Mouse (Mus musculus) spleen, postnatal 36 days (tissue): ENCODE measurements at regions not wholly inside any gene's neighbourhood (a gene's known extent, or its start where the extent isn't known, plus 50 kb on each side); places are given as distances from the start of the nearest gene placed in this dataset.
A peak's percentile ranks its signal among the peaks of the same experiment; 100 is the strongest.
"Not testable (repeated sequence)": the region's sequence is repeated elsewhere in the genome, so short reads cannot be mapped to it uniquely, and the experiment has no call there.

Source experiments
- DNase-seq, 2 experiments: peaks; one replicate each; pipeline ENCODE4 v3.0.0; 2022; ENCODE audit warnings: low spot score in 2 of 2, mixed read lengths in 1 of 2

DNA sequence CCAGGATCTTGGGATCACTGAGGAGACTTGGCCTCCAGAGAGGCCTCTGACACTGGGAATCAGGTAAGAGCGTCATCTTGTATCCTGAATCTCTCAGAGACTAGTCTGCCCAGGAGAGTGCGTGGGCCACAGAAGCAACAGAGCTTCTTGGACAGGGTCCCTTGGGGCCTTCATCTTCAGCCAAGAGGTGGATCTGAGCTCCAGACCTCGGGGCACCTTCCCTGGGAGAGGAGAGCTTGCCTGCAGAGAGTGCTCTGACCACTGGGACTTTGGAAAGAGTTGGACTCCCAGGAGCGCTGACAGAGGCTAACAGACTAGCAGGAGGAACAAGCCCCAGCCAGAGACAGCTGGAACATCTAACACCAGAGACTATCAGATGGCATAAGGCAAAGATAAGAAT is 73.9 kb upstream of the Gm15319 start:
- peak; percentile 35 to 43 for DNase-seq

DNA sequence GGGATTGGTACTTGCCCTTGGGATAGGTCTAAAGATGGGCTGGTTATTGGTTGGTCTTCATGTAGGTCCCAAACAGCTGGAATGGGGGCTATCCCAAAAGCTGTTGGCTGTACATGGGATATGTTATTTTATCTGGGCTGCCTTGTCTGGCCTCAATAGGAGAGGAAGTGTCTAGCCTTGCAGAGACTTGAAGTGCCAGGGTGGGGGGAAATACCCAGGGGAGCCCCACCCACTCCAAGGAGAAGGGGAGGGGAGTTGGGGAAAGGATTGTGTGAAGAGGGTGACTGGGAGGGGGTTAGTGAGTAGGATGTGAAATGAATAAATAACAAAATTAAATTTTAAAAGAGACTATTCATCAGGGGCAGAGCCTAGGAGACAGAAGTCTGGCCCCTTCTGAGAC is 70.2 kb upstream of the Gm15319 start:
- peak in 1 of 2 experiments; percentile 18 for DNase-seq

DNA sequence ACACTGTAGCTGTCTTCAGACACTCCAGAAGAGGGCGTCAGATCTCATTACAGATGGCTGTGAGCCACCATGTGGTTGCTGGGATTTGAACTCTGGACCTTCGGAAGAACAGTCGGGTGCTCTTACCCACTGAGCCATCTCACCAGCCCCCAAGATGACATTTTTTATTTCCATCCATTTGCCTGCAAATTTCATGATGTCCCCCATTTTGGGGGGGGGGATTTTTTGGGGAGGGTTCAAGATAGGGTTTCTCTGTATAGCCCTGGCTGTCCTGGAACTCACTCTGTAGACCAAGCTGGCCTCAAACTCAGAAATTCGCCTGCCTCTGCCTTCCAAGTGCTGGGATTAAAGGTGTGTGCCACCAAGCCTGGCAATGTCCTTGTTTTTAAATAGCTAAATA is 66.5 kb upstream of the Gm15319 start:
- DNase-seq = not testable (repeated sequence)

DNA sequence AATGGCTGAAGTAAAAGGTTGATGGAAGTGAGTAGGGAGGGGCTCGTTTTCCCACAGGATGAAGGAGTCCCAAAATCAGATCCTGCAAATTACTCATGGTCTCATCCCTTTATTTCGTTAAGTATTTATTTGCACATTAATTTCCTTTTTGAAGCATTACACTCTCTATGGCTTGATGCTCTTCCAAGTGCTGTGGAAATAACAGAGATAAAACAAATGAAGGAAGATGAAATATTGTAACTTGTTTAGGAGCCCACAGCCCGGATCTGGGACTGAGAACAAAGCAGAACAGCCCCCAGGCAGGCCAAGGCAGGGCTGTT is 61.9 kb upstream of the Gm15319 start:
- not testable (repeated sequence) for DNase-seq

DNA sequence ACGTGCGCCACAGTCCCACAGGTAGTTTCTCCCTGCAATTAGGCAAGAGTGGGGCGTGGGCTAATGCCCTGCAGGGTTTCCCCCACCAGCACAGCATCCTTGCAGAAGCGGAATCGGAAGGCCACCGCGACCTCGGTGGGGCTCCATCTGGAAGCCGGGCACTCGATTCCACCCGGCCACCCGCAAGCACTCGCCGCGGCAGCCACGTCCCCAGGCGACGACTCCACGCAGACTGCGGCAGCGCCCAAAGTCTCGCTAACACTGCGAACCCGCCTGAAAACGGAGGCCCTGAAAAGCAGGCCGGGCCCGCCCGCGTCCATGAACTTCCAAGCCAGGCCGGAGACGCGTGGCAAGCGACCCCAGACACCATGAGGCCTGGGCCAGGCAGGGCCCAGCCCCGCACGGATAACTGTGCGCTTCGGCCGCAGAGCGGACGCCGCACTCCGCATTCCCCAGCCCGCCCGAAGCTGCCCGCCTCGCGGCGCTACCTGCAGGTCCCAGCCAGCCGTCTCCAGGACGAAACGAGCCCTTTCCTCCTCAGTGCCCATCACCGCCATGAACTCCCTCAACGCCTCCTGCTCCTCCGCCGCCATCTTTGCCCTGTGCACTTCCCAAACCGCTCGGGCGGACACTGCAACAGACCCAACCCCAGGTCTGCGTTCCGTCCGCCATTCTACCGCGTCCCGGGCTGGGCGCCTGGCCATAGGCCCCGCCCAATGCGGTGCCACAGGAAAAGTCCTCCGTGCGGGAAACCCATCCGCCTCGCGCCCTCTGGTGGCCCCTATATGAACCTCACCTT is 61.3 kb upstream of the Gm15319 start:
- DNase-seq = peak; percentile 98 to 99

DNA sequence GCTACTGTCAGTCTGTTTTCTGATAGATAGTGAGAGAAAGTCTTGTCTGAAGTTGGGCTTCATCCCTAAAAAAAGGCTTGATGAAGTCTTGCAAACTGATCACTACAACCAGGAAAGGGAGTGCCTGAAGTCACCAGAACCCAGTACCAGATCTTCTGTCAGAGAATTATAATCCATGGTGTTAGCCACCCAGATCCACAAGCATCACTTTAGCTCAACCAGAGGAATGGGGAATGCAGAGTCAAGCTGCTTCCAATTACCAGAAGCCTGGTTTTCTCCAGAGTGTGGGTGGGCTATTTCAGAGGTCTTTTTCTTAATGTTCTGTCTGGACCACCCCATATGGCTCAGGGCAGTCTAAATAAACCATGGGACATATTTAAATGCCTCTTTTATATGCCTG is 57.8 kb upstream of the Gm15319 start:
- DNase-seq = not testable (repeated sequence)
